Mouse (Mus musculus): ENCODE results near the gene Pde6c. TPM values are rescaled to one million over a fixed set of nuclear protein-coding genes. Genes with fewer than 3 reads are reported as not detected.

Gene Pde6c
- polyA plus RNA-seq, 1 experiment from 2014 or later = not detected

DNA sequence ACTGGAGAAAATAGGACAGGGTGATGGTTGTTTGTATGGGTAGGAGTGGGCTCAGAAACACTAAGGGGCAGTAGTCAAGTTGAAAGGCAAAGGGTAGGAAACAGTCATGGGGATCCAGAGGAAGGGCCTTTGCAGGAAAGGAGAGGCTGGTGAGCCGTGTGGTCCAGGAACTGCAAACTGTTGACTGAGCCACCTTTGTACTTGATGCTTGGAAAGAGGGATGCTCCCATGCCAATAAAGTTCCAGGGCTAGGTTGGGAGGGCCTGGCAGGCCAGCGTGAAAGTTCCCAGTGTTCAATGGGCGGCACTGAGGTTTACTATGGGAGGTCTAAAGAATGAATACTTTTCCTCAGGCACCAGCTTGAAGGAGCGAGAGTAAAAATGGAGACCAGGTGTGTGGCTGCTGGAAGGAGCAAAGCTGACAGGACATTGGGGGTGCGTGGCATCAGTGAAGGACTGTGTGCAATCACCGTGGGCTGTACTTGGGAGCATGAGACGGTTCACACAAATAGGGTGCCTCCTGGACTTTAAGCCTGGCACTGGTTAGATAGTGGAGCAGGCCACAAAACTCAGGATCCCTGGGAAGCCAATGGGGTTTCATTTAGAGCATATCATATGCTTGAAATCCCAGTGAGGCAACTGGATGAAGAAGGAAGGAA lies 17.6 kb upstream of the Pde6c start:
- H3K36me3 ChIP-seq = no peaks in the 10 kb centered on the region
- no peak for DNase-seq (ENCODE audit: low spot score)

GRCm38 (mm10) chr19:38120123-38120760 lies 12.3 kb upstream of the Pde6c start:
- Histone ChIP-seq H3K27ac (no peak overlapping the region), H3K36me3 (no peaks in the 10 kb centered on the region), H3K4me3 (no peak overlapping the region), H3K9me3 (no peaks in the 10 kb centered on the region), H3K27me3 (ENCODE audit: insufficient read depth, poor library complexity, severe bottlenecking) (peaks cover 38% of the 10 kb centered on the region), H3K4me1 (replicated peaks) (peaks cover 12% of the 10 kb centered on the region)
- DNase-seq (ENCODE audit: low spot score) = no peak
- WGBS = 83% methylated on average over 5 of the region's 5 CpGs

More for the DNA sequence above, 17.6 kb upstream of the Pde6c start:
- Histone ChIP-seq H3K4me3 (no peak overlapping the region), H3K4me1 (replicated peaks) (no peaks in the 10 kb centered on the region), H3K9me3 (no peaks in the 10 kb centered on the region), H3K27ac (no peak overlapping the region), H3K27me3 (ENCODE audit: insufficient read depth, poor library complexity, severe bottlenecking) (no peaks in the 10 kb centered on the region)
- WGBS = 90% methylated on average over 7 of the region's 7 CpGs

GRCm38 (mm10) chr19:38123921-38124320 lies 8.7 kb upstream of the Pde6c start:
- WGBS = 28% methylated on average over 9 of the region's 9 CpGs
- Histone ChIP-seq H3K9me3 (no peaks in the 10 kb centered on the region), H3K27ac (peak overlapping the region; percentile 84; the same call in 1 of the 2 replicates), H3K4me1 (replicated peaks) (peaks cover 12% of the 10 kb centered on the region), H3K4me3 (peak overlapping the region; percentile 72), H3K36me3 (no peaks in the 10 kb centered on the region), H3K27me3 (ENCODE audit: insufficient read depth, poor library complexity, severe bottlenecking) (peaks cover 50% of the 10 kb centered on the region)
- DNase-seq (ENCODE audit: low spot score) = no peak

DNA sequence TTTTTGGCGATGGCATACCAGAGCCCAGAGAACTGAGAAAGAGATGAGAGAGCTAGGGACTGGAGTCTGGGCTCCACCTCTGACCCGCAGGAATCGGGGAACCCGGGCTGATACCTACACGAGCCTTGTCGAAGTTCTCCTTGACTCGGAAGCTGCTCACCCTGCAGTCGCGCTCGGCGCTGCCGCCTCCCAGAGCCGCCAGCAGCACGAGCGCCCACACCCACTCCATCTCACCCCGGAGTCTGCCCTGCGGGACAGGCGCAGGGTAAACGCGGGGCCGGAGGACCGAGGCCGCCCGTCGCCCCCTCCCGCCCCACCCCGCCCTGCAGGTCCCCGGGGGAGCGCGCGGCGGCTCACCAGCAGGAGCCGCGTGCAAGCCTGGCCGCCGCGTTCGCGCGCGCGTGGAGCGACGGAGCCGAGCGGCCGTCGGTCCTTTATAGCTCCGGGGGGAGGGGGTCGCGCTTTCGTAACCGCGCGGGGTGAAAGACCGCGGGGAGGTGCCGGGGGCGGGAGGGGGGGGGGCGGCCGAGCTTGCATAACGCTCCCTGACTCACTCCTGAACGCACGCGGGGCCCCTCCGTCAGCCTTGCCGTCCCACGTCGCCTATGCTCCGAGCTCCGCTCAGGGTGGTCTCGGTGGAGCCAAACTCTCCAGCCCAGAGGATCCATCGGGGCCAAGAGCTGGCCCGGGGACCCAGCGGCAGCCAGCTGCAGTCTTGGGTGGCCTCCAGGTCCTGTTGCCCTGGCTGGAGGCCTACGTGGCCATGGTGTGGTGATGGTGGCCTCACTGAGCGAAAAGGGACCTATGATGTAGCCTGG lies 8.0 kb upstream of the Pde6c start:
- Histone ChIP-seq H3K27ac (peak overlapping the region; percentile 84), H3K9me3 (no peaks in the 10 kb centered on the region), H3K4me3 (peak overlapping the region; percentile 72), H3K4me1 (replicated peaks) (peaks cover 12% of the 10 kb centered on the region), H3K36me3 (no peaks in the 10 kb centered on the region), H3K27me3 (ENCODE audit: insufficient read depth, poor library complexity, severe bottlenecking) (peaks cover 50% of the 10 kb centered on the region)
- under 1% methylated on average over 76 of the region's 77 CpGs for WGBS
- peak; percentile 50 for DNase-seq (ENCODE audit: low spot score)

DNA sequence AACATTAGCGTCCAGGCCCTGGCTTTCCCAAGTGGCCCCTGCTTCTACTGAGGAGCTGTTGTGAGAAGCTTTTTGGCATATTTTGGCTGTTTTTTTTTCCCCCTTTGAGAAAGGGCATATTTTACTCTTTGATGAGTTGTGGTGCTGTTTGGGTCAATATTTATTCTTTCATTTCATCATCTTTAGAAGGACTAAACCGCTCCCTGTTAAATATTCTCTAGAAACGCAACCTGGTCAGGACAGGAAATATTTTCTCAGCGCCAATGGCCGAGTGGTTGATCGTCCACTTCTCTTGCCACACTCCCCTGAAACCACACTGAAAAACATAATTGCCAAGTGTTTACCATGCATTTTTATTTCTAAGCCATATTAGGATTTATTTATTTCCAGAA lies 7.4 kb upstream of the Pde6c start, which contains the start of gene Rbp4:
Gene Rbp4, minus strand, starts transcription at position 63 of the 392 bp plus-strand sequence.
- peaks cover 50% of the 10 kb centered on the region for H3K27me3 ChIP-seq (ENCODE audit: insufficient read depth, poor library complexity, severe bottlenecking)
- H3K4me1 ChIP-seq (replicated peaks) = peaks cover 12% of the 10 kb centered on the region
- no peak for DNase-seq (ENCODE audit: low spot score)
- 68% methylated on average over 6 of the region's 6 CpGs for WGBS
- no peaks in the 10 kb centered on the region for H3K36me3 ChIP-seq
- no peaks in the 10 kb centered on the region for H3K9me3 ChIP-seq
- H3K27ac ChIP-seq = peak within 1 kb of the TSS; percentile 84
- peak within 1 kb of the TSS; percentile 72 for H3K4me3 ChIP-seq

DNA sequence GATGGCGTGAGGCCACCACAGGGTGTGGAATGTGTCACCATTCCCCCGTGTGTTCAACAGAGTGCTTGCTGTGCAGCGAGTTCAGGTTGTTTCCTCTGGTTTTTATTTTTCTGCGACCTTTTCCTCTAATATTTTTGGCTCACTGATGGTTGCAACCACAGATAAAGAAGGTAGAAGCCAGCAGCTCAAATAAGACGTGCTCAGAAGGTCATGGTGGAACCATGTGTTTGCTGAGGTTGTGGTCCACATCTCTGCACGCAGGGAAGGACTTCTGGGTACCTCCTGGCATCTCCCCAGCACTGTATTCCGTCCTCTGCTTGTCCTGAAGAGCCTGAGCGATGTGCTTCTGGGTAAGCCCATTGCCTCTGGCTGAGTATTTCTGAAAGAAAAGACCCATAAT lies 5.9 kb upstream of the Pde6c start:
- DNase-seq (ENCODE audit: low spot score) = no peak
- Histone ChIP-seq H3K4me1 (replicated peaks) (peaks cover 12% of the 10 kb centered on the region), H3K27me3 (ENCODE audit: insufficient read depth, poor library complexity, severe bottlenecking) (peaks cover 47% of the 10 kb centered on the region), H3K36me3 (no peaks in the 10 kb centered on the region), H3K9me3 (no peaks in the 10 kb centered on the region), H3K4me3 (no peak overlapping the region), H3K27ac (no peak overlapping the region)
- WGBS = 81% methylated on average over 8 of the region's 8 CpGs

- H3K4me1 ChIP-seq (replicated peaks) = 0 out of 2 replicates have a peak, but pooled peaks cover 4% of the 10 kb centered on the region
- WGBS = 84% methylated on average over 11 of the region's 11 CpGs
- no peak for DNase-seq (ENCODE audit: low spot score)
Measured at GRCm38 (mm10) chr19:38133986-38134385, 1.4 kb downstream of the Pde6c start.

DNA sequence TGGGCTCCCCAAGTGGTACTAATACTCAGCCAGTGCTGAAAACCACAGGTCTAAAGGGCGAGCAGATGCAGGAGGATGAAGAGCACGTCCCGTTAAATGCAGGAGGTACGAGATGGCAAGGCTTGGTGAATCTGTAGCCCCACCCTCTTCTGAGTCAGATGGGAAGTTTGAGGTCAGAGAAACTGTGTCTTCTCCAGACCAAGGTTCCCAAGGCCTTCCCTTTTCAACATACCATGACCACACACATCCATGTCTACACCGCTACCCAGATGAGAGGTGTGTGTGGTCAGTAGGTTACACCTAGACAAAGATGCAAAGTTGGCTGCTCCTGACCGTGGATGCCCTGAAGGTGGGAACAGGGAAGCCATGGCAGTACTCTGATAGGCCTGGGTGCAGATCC lies 2.2 kb downstream of the Pde6c start:
- 0 out of 2 replicates have a peak, but pooled peaks cover 4% of the 10 kb centered on the region for H3K4me1 ChIP-seq (replicated peaks)
- no peaks in the 10 kb centered on the region for H3K27me3 ChIP-seq (ENCODE audit: insufficient read depth, poor library complexity, severe bottlenecking)
- H3K4me3 ChIP-seq = no peak overlapping the region
- no peaks in the 10 kb centered on the region for H3K36me3 ChIP-seq
- H3K27ac ChIP-seq = no peak overlapping the region
- no peak for DNase-seq (ENCODE audit: low spot score)
- 94% methylated on average over 6 of the region's 6 CpGs for WGBS
- H3K9me3 ChIP-seq = no peaks in the 10 kb centered on the region

More at GRCm38 (mm10) chr19:38133986-38134385, 1.4 kb downstream of the Pde6c start:
- H3K27me3 ChIP-seq (ENCODE audit: insufficient read depth, poor library complexity, severe bottlenecking) = no peaks in the 10 kb centered on the region
- no peaks in the 10 kb centered on the region for H3K36me3 ChIP-seq
- H3K9me3 ChIP-seq = no peaks in the 10 kb centered on the region
- H3K4me3 ChIP-seq = no peak overlapping the region
- no peak overlapping the region for H3K27ac ChIP-seq

DNA sequence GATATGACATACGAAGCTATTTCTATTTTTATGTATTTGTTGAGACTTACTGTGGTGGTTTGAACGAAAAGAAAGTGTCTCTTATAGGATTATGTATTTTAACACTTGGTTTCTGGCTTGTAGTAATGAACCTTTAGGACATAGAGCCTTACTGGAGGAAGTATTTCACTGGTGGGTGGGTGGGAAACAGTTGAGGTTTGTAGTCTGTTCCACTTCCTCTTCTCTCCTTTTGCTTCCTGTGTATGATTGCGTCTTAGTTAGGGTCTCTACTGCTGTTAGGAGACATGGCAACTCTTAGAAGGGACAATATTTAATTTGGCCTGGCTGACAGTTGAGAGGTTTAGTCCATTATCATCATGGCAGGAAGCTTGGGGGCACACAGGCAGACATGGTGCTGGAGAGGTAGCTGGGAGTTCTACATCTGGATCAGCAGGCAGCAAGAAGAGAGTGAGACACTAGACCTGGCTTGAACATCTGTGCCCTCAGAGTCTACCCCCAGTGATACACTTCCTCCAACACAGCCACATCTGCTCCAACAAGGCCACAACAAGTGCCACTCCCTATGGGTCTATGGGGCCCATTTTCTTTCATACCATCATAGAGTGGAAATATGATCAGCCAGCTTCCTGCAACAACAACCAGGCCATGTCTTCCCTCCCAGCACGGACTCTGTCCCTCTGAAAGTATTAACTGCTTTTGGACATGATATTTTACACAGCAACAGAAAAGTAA lies 11.1 kb downstream of the Pde6c start:
- H3K36me3 ChIP-seq = no peaks in the 10 kb centered on the region
- H3K4me3 ChIP-seq = no peak overlapping the region
- 79% methylated on average over 4 of the region's 4 CpGs for WGBS
- no peaks in the 10 kb centered on the region for H3K4me1 ChIP-seq (replicated peaks)
- H3K9me3 ChIP-seq = no peaks in the 10 kb centered on the region
- no peak for DNase-seq (ENCODE audit: low spot score)
- H3K27me3 ChIP-seq (ENCODE audit: insufficient read depth, poor library complexity, severe bottlenecking) = no peaks in the 10 kb centered on the region
- H3K27ac ChIP-seq = no peak overlapping the region

GRCm38 (mm10) chr19:38156243-38156642 lies 23.7 kb downstream of the Pde6c start:
- no peak for DNase-seq (ENCODE audit: low spot score)
- no peaks in the 10 kb centered on the region for H3K9me3 ChIP-seq
- no peak overlapping the region for H3K4me3 ChIP-seq
- WGBS = 96% methylated on average over 1 of the region's 1 CpGs
- no peaks in the 10 kb centered on the region for H3K4me1 ChIP-seq (replicated peaks)
- no peaks in the 10 kb centered on the region for H3K27me3 ChIP-seq (ENCODE audit: insufficient read depth, poor library complexity, severe bottlenecking)
- H3K27ac ChIP-seq = no peak overlapping the region
- no peaks in the 10 kb centered on the region for H3K36me3 ChIP-seq

DNA sequence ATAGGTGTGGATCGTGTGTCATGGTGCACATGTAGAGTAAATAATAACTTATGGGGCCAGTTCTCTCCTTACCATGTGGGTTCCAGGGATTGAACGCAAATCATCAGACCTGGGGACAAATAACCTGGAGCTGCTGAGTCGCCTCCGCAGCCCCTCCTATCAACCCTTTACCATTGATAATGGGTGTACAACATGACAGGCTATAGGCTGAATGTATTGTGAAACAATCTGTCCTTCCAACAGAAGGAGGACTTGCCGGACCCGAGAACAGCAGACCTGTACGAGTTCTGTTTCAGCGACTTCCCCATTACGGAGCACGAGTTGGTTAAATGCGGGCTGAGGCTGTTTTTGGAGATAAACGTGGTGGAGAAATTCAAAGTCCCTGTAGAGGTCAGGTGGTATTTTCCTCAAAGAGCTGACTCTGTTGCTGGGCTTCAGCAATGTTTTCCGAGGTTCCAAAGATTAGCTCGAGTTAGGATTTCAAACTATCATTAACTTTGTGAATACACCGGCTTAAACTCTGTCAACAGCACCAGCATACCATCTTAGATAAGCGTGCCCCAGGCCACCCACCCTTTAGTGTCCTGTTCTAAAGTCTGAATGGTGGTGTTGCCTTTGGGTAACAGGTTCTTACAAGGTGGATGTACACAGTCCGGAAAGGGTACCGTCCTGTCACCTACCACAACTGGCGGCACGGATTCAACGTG lies 29.2 kb downstream of the Pde6c start:
- no peaks in the 10 kb centered on the region for H3K9me3 ChIP-seq
- WGBS = 95% methylated on average over 21 of the region's 21 CpGs
- no peak overlapping the region for H3K27ac ChIP-seq
- no peaks in the 10 kb centered on the region for H3K27me3 ChIP-seq (ENCODE audit: insufficient read depth, poor library complexity, severe bottlenecking)
- H3K4me1 ChIP-seq (replicated peaks) = no peaks in the 10 kb centered on the region
- no peak for DNase-seq (ENCODE audit: low spot score)
- H3K36me3 ChIP-seq = no peaks in the 10 kb centered on the region
- H3K4me3 ChIP-seq = no peak overlapping the region

DNA sequence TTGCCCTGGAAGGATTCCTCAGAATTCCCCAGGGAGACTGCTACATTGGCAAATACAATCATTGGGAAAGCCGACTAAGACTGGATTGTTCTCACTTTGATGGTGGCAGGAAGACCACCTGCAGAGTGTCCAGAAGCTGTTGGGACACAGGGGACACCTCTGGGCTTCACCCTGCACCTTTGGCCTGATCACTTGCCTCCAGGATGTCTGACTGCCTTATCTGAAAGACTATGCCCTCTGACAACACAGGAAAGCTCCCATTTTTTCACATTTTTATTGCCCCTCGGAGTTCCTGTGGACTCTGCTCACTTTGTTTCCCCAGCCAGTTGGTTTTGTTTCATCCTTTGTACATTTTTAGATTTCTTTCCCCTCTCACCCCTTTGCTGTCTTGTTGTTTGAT lies 32.1 kb downstream of the Pde6c start:
- H3K27me3 ChIP-seq (ENCODE audit: insufficient read depth, poor library complexity, severe bottlenecking) = no peaks in the 10 kb centered on the region
- H3K9me3 ChIP-seq = no peaks in the 10 kb centered on the region
- no peak overlapping the region for H3K4me3 ChIP-seq
- no peak for DNase-seq (ENCODE audit: low spot score)
- 61% methylated on average over 2 of the region's 2 CpGs for WGBS
- no peaks in the 10 kb centered on the region for H3K4me1 ChIP-seq (replicated peaks)
- no peak overlapping the region for H3K27ac ChIP-seq
- H3K36me3 ChIP-seq = no peaks in the 10 kb centered on the region

Measured in hindbrain, embryonic 10.5 days (tissue).